Mouse (Mus musculus) CH12.LX (cell line): ENCODE results near the gene Insl5.

Experiments
- BHLHE40 ChIP-seq: IDR thresholded peaks from 2 replicates; pipeline ENCODE4 v1.6.1; 2011; ENCODE audit warnings: mild to moderate bottlenecking, low read depth, low read length, improper control_type of control experiment
- CTCF ChIP-seq, 2 experiments: IDR thresholded peaks in 1 of 2; conservative IDR thresholded peaks in 1 of 2; 2 replicates each; pipeline ENCODE4 v1.5.1; 2011 to 2012; ENCODE audit warnings: low read depth in 2 of 2, low read length in 2 of 2, improper control_type of control experiment in 1 of 2, inconsistent platforms in 1 of 2, mild to moderate bottlenecking in 1 of 2, moderate library complexity in 1 of 2
- E2F4 ChIP-seq: IDR thresholded peaks from 2 replicates; pipeline ENCODE4 v1.6.1; 2011; ENCODE audit warnings: low read depth, low read length, improper control_type of control experiment; ENCODE audit not compliant: insufficient replicate concordance
- RAD21 ChIP-seq: IDR thresholded peaks from 2 replicates; pipeline ENCODE4 v1.6.1; 2011; ENCODE audit warnings: low read depth, mild to moderate bottlenecking, low read length, improper control_type of control experiment, moderate library complexity

DNA sequence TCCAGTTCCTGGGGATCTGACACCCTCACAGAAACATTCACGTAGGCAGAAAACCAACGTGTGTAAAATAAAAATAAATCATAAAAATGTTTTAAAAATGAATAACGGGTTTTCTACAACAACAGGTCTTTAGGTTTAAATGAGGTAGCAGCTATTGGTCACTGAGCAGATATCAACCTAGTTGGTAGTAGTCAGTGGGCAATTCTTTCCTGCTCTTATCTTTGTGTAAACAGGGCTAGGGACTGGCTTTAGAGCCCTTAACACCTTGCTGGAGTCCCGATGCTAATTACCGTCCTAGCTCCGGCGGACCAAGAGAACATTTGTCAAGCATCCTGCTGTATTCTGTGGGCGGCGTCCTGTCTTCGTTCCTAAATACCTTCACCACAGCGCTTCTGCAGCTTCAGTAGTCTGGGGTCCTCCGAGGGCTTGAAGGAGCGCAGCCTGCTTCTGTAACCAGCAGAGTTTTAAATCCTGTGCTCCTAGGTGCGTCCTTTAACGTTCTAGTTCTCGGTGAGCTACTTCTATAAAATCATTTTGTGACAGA is 48.8 kb downstream of the Insl5 start:
- TF ChIP-seq CTCF (conservative IDR thresholded peaks at IDR 0.05 in 1 of 2, IDR thresholded peaks at IDR 0.05 in 1 of 2; ENCODE audit: low read depth in 2 of 2, low read length in 2 of 2) (no peak), RAD21 (no peak), BHLHE40 (no peak), E2F4 (no peak)
